Mouse (Mus musculus) bone marrow, adult 2 months (tissue): ENCODE results near the gene Nudcd3.

Experiments
- CTCF ChIP-seq: fragments of 200-500 bp; IDR thresholded peaks from 2 replicates; pipeline ENCODE4 v1.5.1; 2011; ENCODE audit warnings: low read length, control low read depth; ENCODE audit not compliant: control insufficient read depth, insufficient read depth
- POLR2A ChIP-seq: fragments of 200-500 bp; IDR thresholded peaks from 2 replicates; pipeline ENCODE4 v1.6.1; 2011; ENCODE audit warnings: low read depth, mild to moderate bottlenecking, control low read depth, low read length, borderline replicate concordance; ENCODE audit not compliant: control insufficient read depth

GRCm38 (mm10) chr11:6163706-6164105, 36.5 kb downstream of the Nudcd3 start:
- TF ChIP-seq CTCF (no peak), POLR2A (no peak)
